Mouse (Mus musculus) heart, postnatal 25 days (tissue): ENCODE data around the gene Aldh1l1. TPM values are rescaled to one million over a fixed set of nuclear protein-coding genes. Genes with fewer than 3 reads are reported as not detected.

Experiments
- DNase-seq: peaks from one replicate; pipeline ENCODE4 v3.0.0; 2022; ENCODE audit warnings: low spot score
- intact Hi-C: fragments of 180-260 bp; cut with DNase I; formaldehyde crosslinking; loops from one replicate; pipeline ENCODE4 v1.15.1; 2025
- total RNA-seq, 2 experiments: library from RNA; stranded (reverse); gene quantifications; 2 replicates each; pipeline ENCODE4 v1.2.3; 2021

The Aldh1l1 gene
- total RNA-seq, 2 experiments from 2014 or later, result 1.5 to 2.3 TPM

DNA sequence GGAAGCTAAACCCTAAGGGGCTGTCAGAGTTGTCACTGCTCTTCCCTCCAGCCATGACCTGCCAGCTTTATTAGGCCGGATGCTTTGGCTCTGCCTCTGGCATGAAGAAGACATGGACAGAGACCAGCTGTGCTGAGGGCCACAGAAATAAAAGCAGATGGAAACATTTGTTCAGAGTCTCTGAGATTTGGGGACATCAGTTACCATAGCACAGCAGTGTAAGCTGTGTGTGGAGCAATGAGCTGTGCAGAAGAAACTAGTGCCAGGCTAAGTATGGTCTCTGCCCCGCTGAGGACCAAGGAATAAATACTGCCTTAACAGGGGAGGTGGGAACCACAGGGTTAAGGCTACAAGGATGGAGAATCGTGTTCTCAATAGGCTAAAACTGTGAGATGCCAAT lies 50.6 kb downstream of the Aldh1l1 start:
- intact Hi-C loops, result loop anchor here (5.0 kb wide), 1 partner anchor 35 kb away; no protein-coding TSS in a partner anchor
- no peak for DNase-seq

DNA sequence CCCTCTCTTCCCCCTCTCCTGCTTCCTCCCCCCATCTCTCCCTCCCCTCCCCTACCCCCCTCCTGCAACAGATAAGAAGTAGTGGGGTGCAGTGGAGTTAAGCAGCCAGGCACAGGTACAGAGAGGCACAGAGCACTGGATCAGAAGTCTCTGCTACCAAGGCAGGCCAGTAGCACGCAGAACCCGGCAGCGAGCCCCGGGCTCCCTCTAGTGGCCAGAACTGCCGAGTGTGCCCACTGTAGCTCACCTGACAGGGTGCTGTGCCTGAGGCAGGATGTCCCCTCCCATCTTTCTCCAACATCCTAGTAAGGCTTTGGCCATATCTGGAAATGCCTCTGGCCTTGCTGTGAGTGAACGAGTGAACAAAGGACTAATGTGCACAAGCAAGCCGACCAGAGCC lies 51.7 kb downstream of the Aldh1l1 start:
- peak; percentile 53 for DNase-seq
- intact Hi-C loops, result loop anchor here (1.0 to 5.0 kb wide), 2 partner anchors 34 to 88 kb away; no protein-coding TSS in a partner anchor

DNA sequence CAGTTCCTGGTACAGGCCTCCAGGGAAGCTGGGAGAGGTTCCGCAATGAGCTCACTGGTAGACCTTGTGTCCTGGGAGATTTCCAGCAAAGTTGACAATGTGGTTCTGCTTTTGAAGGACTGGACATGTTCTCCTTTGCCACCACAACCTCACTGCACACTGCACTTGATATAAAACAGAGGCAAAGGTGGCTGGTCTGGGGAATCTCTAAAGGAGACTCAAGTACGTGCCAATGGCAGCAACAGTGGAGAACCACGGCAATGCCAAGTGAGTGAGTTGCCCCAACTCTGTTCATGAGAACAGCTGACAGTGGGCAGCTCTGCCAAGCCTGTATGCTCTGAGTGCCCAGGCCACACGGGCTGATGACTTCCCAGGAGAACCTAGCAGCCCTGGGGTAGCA lies 53.0 kb downstream of the Aldh1l1 start:
- no peak for DNase-seq
- intact Hi-C loops, result loop anchor here (5.0 kb wide), 1 partner anchor 33 kb away; no protein-coding TSS in a partner anchor

DNA sequence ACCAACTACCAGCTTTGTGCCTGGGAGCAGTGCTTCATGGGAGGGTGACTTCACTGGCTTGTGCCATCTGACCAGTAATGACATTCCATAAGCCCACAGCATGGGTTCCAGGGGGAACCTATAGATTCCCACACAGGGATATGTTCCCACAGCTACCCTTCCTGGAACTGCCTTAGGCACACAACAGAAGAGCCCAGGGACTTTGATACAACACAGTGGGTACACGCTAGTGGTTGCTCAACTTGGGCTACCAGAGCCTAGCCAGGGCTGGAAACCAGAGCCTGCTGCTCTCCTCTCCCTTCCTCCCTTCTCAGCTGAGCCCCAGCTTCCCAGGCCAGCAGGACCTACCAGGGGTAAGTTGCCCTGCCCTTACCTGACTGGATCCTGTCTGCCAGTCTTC lies 54.3 kb downstream of the Aldh1l1 start:
- intact Hi-C loops, result no loop called here
- no peak for DNase-seq

DNA sequence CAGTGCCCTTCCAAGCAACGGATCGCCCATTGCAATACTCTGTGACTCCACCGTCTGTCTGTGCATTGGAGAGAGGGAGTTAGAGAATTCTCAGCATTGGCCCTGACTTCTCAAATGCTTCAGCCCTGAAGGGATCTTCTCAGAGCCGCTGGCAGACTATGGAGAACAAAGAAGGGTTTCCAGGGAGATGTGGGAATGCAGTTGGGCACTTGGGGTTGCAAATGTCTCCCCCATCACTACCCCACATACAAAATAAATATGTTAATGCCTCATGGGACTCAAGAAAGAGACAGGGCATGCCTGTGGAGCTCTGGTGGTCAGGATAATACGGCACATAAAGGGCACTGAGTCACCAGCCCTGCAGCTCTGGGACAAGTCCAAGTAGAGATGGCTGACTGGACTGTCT lies 55.1 kb downstream of the Aldh1l1 start:
- intact Hi-C loops, result no loop called here
- no peak for DNase-seq

DNA sequence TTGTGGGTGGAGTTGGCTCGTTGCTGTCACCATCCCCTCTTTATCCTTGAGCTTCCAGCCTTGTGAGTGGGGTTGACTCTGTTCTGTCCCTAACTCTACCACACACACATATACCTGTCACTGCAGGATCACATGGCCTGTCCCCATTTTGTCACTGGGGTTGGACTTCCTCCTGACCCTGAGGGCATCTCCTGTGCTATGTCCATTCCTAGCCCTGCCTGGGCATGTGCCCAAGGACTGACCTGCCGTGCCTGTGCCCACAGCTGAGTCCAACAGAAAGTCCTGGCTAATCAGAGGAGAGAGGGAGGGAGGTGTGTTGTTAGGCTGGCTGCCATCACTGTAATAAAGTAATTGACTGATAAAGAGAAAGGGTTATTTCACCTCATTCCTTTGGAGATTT lies 58.2 kb downstream of the Aldh1l1 start:
- intact Hi-C loops, result no loop called here
- DNase-seq, result no peak

DNA sequence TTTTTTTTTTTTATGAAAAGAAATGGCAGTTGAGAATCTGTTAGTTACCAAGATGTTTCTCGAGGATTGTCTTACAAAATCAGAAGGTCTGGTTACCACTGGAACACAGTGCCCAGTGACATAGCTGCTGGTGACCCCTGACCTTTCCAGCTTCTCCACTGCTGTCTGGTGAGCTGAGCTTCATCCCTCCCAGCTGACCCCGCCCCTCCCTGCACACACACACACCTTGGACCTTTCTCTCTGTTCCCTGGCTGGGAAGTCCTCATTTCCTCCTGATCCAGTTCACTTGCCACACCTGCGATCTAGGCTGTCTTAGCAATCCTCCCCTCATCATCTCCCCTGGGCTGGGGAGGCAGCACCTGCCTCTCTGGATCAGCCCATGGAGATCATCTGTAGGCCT lies 60.0 kb downstream of the Aldh1l1 start:
- DNase-seq, result no peak
- intact Hi-C loops, result no loop called here

DNA sequence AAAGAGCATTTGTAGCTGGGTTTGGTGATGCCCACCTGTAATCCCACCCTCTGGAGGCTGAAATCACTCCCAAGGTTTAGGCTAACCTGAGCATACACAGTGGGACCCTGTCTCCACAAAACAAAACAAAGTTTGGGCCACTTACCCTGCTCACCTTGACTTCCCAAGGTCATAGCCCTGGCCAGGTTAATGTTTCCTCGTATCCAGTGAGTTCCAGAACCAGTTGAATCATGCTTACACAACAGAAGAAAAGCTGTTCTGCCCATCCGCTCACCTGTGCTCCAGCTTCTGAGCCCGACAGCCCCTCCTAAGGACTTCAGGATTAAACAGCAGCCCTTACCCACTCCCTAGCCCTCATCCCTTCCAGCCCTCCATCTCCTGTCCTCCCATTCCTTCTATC lies 60.8 kb downstream of the Aldh1l1 start:
- intact Hi-C loops, result no loop called here
- DNase-seq, result no peak

DNA sequence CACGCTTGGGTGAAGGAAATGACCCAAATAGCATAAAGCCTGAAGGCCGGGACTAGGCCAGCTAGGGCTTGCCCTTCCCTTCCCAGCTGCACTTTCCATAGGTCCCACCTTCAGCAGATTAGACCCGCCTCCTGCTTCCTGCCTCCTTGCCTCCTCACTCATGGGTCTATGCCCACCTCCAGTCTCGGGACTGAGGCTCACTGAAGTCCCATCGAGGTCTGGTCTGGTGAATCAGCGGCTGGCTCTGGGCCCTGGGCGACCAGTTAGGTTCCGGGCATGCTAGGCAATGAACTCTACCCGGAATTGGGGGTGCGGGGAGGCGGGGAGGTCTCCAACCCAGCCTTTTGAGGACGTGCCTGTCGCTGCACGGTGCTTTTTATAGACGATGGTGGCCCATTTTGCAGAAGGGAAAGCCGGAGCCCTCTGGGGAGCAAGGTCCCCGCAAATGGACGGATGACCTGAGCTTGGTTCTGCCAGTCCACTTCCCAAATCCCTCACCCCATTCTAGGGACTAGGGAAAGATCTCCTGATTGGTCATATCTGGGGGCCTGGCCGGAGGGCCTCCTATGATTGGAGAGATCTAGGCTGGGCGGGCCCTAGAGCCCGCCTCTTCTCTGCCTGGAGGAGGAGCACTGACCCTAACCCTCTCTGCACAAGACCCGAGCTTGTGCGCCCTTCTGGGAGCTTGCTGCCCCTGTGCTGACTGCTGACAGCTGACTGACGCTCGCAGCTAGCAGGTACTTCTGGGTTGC lies 64.1 kb downstream of the Aldh1l1 start:
- intact Hi-C loops, result no loop called here
- no peak for DNase-seq

DNA sequence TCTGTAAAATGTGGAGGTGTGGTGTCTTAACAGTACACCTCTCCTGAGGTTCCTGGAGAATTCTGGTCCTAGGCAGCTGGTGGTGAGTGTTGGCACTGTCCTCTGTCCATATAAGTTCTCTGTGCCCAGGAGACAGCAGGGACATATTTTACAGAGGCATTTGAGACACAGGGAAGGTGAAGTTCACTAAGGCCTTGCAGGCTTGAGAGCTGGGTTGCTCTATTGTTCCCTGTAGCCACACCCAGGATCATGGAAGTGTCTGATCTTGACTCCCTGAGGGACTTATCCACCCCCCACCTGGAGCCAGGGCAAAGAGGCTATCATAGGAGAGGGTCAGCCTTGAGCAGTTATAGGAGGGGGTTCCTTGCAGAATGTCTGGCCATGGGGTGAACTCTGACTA lies 65.0 kb downstream of the Aldh1l1 start:
- DNase-seq, result no peak

DNA sequence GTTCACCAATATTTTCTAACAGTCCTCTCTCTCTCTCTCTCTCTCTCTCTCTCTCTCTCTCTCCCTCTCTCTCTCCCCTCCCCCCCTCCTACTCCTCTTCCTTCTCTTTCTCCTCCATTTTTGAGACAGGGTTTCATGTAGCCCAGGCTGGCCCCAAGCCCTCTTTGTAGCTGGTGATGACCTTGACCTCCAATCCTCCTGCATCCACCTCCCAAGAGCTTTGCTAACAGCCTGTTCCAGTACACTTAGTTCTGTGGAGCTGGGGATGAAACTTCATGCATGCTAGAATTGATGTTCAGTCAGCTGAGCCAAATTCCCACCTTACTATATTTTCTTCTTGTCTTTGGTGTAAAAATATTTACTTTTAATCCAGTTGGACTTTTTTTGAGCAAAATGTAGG lies 67.0 kb downstream of the Aldh1l1 start:
- intact Hi-C loops, result no loop called here
- DNase-seq, result no peak

More for the DNA sequence above, 65.0 kb downstream of the Aldh1l1 start:
- intact Hi-C loops, result no loop called here

DNA sequence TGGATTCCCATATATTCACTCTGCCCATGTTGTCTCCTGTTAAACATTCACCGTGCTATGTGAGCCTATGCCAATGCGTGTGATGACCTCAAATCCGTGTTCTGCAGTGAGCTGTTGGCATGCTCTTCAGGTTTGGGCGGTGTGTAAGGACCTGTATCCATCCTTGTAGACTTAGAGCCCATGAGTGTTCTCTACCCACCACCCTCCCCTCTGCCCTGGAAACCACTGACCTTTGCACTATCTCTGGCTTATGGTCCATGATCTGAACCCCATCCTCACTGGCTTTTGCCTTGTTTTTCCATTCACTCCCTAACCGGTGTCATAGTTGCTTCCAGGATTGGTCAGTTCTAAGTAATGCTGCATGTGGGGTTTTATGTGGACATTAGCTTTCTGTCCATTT lies 67.5 kb downstream of the Aldh1l1 start:
- intact Hi-C loops, result no loop called here
- no peak for DNase-seq

DNA sequence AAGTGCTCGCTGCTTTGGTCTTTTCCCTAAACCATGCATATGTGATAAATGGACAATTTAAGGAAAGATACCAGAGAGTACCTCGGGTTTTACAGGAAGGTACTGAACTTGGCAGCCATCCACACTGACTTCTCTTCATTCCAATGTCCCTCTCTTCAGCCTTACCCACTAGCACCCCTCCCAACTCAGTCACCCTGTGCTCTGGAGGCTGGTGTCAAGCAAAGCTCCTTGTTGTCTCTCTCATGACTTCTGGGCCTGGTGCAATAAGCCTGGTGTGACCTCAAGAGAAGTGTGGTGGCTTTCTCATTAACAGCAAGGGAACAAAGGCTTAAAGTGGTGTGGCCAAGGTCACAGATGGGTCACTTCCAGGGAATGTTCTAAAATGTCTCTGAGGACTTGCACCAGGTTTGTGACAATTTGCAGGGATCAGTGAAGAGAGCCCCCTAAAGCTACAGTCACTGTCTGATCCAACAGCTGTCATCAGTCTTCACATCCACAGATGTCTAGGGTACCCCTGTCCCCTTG lies 70.4 kb downstream of the Aldh1l1 start:
- DNase-seq, result no peak

DNA sequence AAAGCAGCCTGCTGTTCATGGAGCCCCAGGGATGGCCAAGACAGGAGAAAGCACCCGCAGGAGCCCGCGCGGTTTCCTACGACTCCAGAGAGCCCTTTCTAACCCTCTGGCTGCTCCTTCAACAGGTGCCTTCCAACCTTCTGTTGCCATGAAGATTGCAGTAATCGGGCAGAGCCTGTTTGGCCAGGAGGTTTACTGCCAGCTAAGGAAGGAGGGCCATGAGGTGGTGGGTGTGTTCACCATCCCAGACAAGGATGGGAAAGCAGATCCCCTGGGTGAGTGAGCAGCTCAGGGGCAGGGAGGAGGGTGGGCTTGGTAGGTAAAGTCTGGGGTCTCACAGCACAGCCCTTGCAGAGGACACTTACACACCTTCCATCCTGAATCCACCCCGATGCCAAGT lies 70.8 kb downstream of the Aldh1l1 start:
- intact Hi-C loops, result no loop called here
- DNase-seq, result no peak

More for the DNA sequence above, 70.4 kb downstream of the Aldh1l1 start:
- intact Hi-C loops, result no loop called here

DNA sequence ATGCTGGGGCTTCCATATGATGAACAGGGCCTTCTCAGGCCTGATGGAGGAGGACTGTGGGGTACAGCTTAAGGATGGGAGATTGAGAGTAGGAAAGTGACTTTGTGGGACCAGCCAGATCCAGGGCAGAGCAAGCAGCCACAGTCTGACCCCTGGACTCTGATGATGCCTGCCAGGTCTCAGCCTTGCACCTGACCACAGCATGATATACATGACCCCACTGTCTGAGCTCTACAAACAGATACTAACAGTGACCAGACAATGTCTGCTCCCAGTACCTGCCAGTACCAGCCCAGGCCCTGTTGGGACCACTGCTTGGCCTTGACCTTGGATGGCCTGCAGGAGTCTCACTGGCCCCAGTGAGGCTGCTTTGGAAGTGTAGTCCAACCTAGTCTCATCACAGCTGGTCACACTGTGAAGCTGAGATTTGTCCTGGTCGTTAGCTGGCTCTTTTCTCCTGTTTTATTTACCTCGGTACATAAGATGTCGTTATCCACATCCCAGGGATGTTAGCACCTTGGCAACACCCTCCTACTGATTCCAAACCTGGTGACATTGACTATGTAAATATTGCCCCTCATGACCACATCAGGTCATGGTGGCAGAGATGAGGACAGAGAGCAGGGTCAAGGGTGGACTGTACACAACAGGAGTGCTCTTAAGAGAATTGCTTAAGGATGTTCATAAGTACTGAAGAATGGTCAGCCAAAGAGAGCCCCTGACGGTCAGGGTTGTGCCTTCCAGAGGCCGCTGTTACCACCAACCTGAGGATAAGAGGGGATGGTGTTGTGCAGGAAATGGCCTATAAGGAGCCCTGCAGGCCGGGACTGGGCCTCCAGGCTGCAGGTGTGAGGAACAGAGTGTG lies 71.8 kb downstream of the Aldh1l1 start:
- intact Hi-C loops, result no loop called here
- DNase-seq, result no peak

DNA sequence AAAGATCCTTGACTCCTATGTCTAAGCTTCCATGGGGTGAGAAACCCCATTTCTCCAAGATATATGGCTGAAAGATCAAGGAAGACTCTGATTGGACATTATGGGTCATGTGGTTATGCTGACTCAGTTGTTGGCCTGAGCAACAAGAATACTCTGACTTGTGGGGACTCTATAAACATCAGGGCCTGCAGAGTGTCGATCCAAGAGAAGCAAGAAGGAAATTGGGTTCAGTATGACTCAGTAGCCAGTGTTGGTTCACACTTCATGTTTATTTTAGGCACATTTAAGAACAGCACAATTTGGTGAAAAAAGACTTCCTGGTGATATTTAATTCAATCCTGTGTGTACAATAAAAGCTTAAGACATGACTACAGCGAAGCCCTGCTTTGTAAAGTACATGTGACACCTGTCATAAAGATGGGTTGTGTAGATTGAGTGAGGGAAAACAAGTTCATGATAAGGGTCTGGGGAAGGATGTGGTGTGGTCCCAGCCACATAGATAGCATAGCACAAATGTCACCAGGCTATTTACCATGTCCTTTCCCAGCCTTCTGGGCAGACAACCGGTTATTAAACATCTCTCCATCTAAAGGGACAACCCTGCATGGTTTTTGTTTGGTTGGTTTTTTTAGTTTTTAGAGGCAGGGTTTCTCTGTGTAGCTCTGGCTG lies 74.3 kb downstream of the Aldh1l1 start:
- intact Hi-C loops, result no loop called here
- no peak for DNase-seq

DNA sequence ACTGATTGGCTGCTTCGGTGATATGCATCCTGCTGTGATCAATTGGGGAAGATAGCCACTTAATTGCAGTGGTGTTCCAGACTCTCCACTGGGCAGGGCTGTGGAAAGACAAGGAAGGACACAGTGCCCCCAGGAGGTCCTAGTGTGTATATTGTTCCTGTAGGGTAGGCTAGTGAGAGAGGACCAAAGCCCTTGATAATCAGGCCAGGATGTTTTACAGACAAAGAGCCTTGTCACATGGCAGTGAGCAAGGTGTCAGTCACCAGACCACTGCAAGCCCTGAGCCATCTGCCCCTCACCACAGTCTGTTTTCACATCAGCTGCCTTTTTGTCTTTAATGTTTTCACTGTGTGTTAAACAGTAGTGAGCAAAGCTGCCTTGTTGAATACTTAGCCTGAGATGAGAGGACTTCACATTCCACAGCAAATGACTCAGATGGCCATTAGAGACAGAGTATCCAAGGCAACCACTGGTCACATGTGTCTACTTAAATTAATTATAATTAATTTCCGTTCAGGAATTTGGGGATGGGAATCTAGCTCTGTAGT lies 75.1 kb downstream of the Aldh1l1 start:
- intact Hi-C loops, result no loop called here
- no peak for DNase-seq

DNA sequence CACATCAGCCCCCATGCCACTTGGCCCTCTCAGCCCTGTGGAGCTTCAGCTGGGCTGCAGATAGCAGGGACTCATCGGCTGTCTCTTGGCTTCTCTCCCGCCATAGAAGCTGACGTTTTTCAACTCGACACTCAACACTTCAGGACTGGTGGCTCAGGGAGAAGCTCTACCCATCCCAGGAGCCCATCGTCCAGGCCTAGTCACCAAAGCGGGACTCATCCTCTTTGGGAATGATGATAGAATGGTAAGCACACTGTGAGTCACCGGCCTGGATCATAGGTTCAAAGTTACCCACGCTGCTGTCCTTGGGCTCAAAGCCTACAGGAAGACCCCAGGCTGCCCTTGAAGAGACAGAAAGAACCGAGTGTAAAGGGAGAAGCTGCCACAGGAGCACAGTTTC lies 78.0 kb downstream of the Aldh1l1 start:
- DNase-seq, result no peak
- intact Hi-C loops, result no loop called here

DNA sequence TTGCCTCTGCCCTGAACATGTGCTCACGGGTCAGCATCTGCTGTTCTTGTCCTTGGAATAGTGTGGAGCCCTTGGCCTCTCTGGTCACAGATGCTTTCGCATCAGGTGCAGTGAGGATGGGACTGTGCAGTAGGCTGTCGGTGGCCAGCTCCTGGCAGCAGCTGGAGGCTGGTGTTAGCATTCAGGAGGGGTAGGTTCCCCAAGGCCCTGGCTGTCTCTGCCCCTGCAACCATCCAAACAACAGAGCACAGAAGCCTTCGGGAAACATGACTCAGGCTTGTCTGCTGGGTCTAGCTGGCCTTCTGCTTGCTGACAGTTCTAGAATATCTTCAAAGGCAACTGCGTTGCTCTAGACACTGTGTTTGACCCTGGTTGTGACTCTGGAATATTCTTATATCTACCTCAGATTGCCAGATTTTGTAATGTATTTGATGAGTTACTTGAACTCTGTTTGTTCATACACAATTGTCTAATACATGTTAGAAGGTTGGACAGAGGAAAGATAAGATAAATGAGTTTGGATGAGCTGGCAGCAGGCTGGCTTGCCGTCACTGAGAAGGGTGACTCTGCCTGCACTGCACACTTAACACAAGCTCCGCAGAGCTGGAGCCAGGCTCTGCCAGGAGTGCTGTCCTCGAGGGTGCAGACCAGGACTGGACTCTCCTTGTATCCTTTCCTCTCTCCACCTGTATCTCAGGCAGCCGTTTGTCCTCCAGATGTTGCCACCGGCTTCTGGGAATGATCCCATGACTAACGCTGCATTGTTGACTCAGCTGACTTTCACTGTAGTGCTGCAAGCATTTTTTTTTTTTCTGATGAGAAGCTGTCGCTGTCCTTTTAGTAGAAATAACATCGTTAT lies 79.4 kb downstream of the Aldh1l1 start:
- DNase-seq, result no peak
- intact Hi-C loops, result no loop called here
